Mouse (Mus musculus) cerebellum, adult 2 months (tissue): ENCODE measurements around the gene Fads3.

Experiments
- CTCF ChIP-seq: fragments of 200-500 bp; IDR thresholded peaks from 2 replicates; pipeline ENCODE4 v1.5.1; 2011; ENCODE audit warnings: low read depth, mild to moderate bottlenecking, control low read depth, low read length, moderate library complexity, borderline replicate concordance; ENCODE audit not compliant: insufficient read depth
- POLR2A ChIP-seq: fragments of 200-500 bp; IDR thresholded peaks from 2 replicates; pipeline ENCODE4 v1.6.1; 2011; ENCODE audit warnings: low read length, control low read depth, borderline replicate concordance; ENCODE audit not compliant: insufficient read depth

DNA sequence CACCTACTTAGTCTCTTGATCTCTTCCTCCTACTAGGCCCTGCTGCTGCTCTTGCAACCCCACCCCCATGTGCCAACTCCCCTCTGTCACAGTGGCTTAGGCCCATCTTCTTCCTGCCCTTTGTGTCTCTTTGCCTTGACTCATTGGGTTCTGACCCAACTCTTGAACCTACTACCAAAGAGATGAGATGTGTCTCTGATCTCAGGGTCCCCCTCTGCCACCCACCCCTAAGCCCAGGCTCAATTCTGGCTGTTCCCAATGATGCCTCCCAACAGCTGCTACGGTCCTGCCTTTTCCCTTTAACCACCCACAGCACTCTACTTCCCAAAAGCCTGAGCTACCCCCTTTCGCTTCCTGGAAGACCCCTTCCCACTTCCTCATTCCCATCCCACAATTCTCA, 19.4 kb upstream of the Fads3 start:
- no peak for TF ChIP-seq CTCF
- no peak for TF ChIP-seq POLR2A
